Mouse (Mus musculus) liver, adult 2 months (tissue): Measurements from ENCODE around the gene Sars2.

ENCODE experiments used
- CTCF ChIP-seq: fragments of 200-500 bp; IDR thresholded peaks from 2 replicates; pipeline ENCODE4 v1.5.1; 2011; ENCODE audit warnings: low read depth, low read length, control low read depth
- POLR2A ChIP-seq: fragments of 200-500 bp; IDR thresholded peaks from 2 replicates; pipeline ENCODE4 v1.6.1; 2011; ENCODE audit warnings: low read length, control low read depth; ENCODE audit not compliant: insufficient read depth; ENCODE audit errors: extremely low read depth

GRCm38 (mm10) chr7:28778825-28779224 is 37.0 kb downstream of the Sars2 start:
- TF ChIP-seq CTCF (no peak), POLR2A (no peak)
